Mouse (Mus musculus): ENCODE results near the gene Ralgapb.

- no peak for TF ChIP-seq POLR2A (IDR thresholded peaks at IDR 0.05; ENCODE audit: low read depth, low read length)
- TF ChIP-seq CTCF (IDR thresholded peaks at IDR 0.05; ENCODE audit: borderline replicate concordance, insufficient read depth, low read length) = no peak
Measured at GRCm38 (mm10) chr2:158370173-158370550, 39.5 kb upstream of the Ralgapb start.
